Mouse (Mus musculus) lung, embryonic 16.5 days (tissue): ENCODE measurements around the gene Dennd4a. TPM values are rescaled to one million over a fixed set of nuclear protein-coding genes. Genes with fewer than 3 reads are reported as not detected.

ENCODE experiments used
- ATAC-seq: fragments of 200-750 bp; cut with Nextera tagmentation; 2 replicates; pipeline ENCODE4 v1.8.0; 2017; ENCODE audit warnings: low read depth, mild to moderate bottlenecking, moderate library complexity
- H3K27ac ChIP-seq: fragments of 300-500 bp; sonication (generic); 2 replicates; pipeline ENCODE4 v1.5.1; 2014; ENCODE audit warnings: mild to moderate bottlenecking, control low read depth, low read length
- H3K27me3 ChIP-seq: fragments of 300-500 bp; sonication (generic); 2 replicates; pipeline ENCODE4 v1.6.1; 2014; ENCODE audit warnings: low read depth, low read length, mixed read lengths; ENCODE audit not compliant: control insufficient read depth, insufficient read depth
- H3K36me3 ChIP-seq: fragments of 300-500 bp; sonication (generic); 2 replicates; pipeline ENCODE4 v1.6.1; 2014; ENCODE audit warnings: low read length; ENCODE audit not compliant: control insufficient read depth, insufficient read depth
- H3K4me1 ChIP-seq: fragments of 300-500 bp; sonication (generic); replicated peaks from 2 replicates; pipeline ENCODE4 v1.6.1; 2014; ENCODE audit warnings: low read length, mixed read lengths; ENCODE audit not compliant: control insufficient read depth, insufficient read depth
- H3K4me2 ChIP-seq: fragments of 300-500 bp; sonication (generic); 2 replicates; pipeline ENCODE4 v1.6.1; 2014; ENCODE audit warnings: low read depth, low read length, control low read depth
- H3K4me3 ChIP-seq: fragments of 300-500 bp; sonication (generic); 2 replicates; pipeline ENCODE4 v1.5.1; 2014; ENCODE audit warnings: mild to moderate bottlenecking, low read length, control low read depth
- H3K9ac ChIP-seq: fragments of 300-500 bp; sonication (generic); 2 replicates; pipeline ENCODE4 v1.6.1; 2014; ENCODE audit warnings: low read length, control low read depth
- H3K9me3 ChIP-seq: fragments of 300-500 bp; sonication (generic); 2 replicates; pipeline ENCODE4 v1.6.1; 2016; ENCODE audit warnings: low read length; ENCODE audit not compliant: control insufficient read depth
- WGBS: fragments of 180-500 bp; shearing (Covaris S2); extraction: QIAGEN DNeasy Blood & Tissue Kit; methylation state at CpG from one replicate; pipeline ENCODE4 v1.1.7; 2014; 5-methylcytosine and 5-hydroxymethylcytosine counted together
- polyA plus RNA-seq: library from polyadenylated mRNA; unstranded; fragments of >200 nt; fragmentation: Nextera tagmentation; extraction: Ambion mirVana; gene quantifications from 2 replicates; pipeline ENCODE4 v1.2.1, GENCODE M21; 2015

Gene Dennd4a
- polyA plus RNA-seq, 1 experiment from 2014 or later = 9.0 TPM

- WGBS = 79% methylated on average over 9 of the region's 9 CpGs
- 0 out of 2 replicates have a peak, but pooled peaks cover 2% of the 10 kb centered on the region for H3K4me1 ChIP-seq
- no peak for ATAC-seq
- H3K9ac ChIP-seq = no peak overlapping the region
- H3K9me3 ChIP-seq = no peaks in the 10 kb centered on the region
- no peaks in the 10 kb centered on the region for H3K36me3 ChIP-seq
- no peak overlapping the region for H3K27ac ChIP-seq
- H3K4me3 ChIP-seq = no peak overlapping the region
- no peaks in the 10 kb centered on the region; the same call in 1 of the 2 replicates for H3K27me3 ChIP-seq
- H3K4me2 ChIP-seq = no peak overlapping the region
Observed at GRCm38 (mm10) chr9:64947483-64948095, 136.4 kb downstream of the Dennd4a start.

GRCm38 (mm10) chr9:64951161-64951657, 140.1 kb downstream of the Dennd4a start, which contains the start of gene Slc24a1:
TSS of gene Slc24a1 (minus strand) at chr9:64951607.
- no peak within 1 kb of the TSS for H3K4me3 ChIP-seq
- H3K4me1 ChIP-seq = peaks cover 8% of the 10 kb centered on the region; the same call in 1 of the 2 replicates
- H3K27ac ChIP-seq = peak within 1 kb of the TSS; percentile 61; the same call in 1 of the 2 replicates
- no peaks in the 10 kb centered on the region for H3K36me3 ChIP-seq
- ATAC-seq = no peak
- H3K4me2 ChIP-seq = no peak within 1 kb of the TSS
- H3K9me3 ChIP-seq = no peaks in the 10 kb centered on the region
- no peaks in the 10 kb centered on the region; the same call in 1 of the 2 replicates for H3K27me3 ChIP-seq
- 34% methylated on average over 11 of the region's 11 CpGs for WGBS
- H3K9ac ChIP-seq = no peak within 1 kb of the TSS

GRCm38 (mm10) chr9:64952055-64952454, 140.9 kb downstream of the Dennd4a start:
- 17% methylated on average over 5 of the region's 5 CpGs for WGBS
- Histone ChIP-seq H3K27ac (no peak overlapping the region), H3K27me3 (no peaks in the 10 kb centered on the region; the same call in 1 of the 2 replicates), H3K4me1 (peaks cover 10% of the 10 kb centered on the region; the same call in 1 of the 2 replicates), H3K4me2 (no peak overlapping the region), H3K36me3 (no peaks in the 10 kb centered on the region), H3K9me3 (no peaks in the 10 kb centered on the region), H3K4me3 (no peak overlapping the region), H3K9ac (no peak overlapping the region)
- ATAC-seq = peak; percentile 51; the same call in 1 of the 2 replicates

GRCm38 (mm10) chr9:64953190-64953589, 142.1 kb downstream of the Dennd4a start:
- H3K4me1 ChIP-seq = peaks cover 10% of the 10 kb centered on the region; the same call in 1 of the 2 replicates
- WGBS = 40% methylated on average over 7 of the region's 7 CpGs
- H3K36me3 ChIP-seq = no peaks in the 10 kb centered on the region
- H3K27ac ChIP-seq = peak overlapping the region; percentile 61; the same call in 1 of the 2 replicates
- no peaks in the 10 kb centered on the region; the same call in 1 of the 2 replicates for H3K27me3 ChIP-seq
- no peak overlapping the region; the same call in 1 of the 2 replicates for H3K9ac ChIP-seq
- H3K4me2 ChIP-seq = peak overlapping the region; percentile 20; the same call in 1 of the 2 replicates
- H3K4me3 ChIP-seq = no peak overlapping the region
- H3K9me3 ChIP-seq = no peaks in the 10 kb centered on the region
- peak; percentile 77 for ATAC-seq

- 0 out of 2 replicates have a peak overlapping the region, but pooled peaks have one; percentile 1 for H3K27ac ChIP-seq
- WGBS = 17% methylated on average over 12 of the region's 12 CpGs
Observed at GRCm38 (mm10) chr9:64956337-64956736, 145.2 kb downstream of the Dennd4a start.

GRCm38 (mm10) chr9:64957276-64957675, 146.1 kb downstream of the Dennd4a start:
- H3K27ac ChIP-seq = no peak overlapping the region
- no peak overlapping the region for H3K4me2 ChIP-seq
- H3K4me3 ChIP-seq = no peak overlapping the region
- no peaks in the 10 kb centered on the region for H3K9me3 ChIP-seq
- WGBS = 81% methylated on average over 3 of the region's 3 CpGs
- H3K36me3 ChIP-seq = no peaks in the 10 kb centered on the region; the same call in 1 of the 2 replicates
- H3K9ac ChIP-seq = no peak overlapping the region
- no peak for ATAC-seq
- H3K27me3 ChIP-seq = no peaks in the 10 kb centered on the region
- peaks cover 19% of the 10 kb centered on the region for H3K4me1 ChIP-seq

More at GRCm38 (mm10) chr9:64956337-64956736, 145.2 kb downstream of the Dennd4a start:
- ATAC-seq = no peak
- Histone ChIP-seq H3K4me2 (0 out of 2 replicates have a peak overlapping the region, but pooled peaks have one; percentile 19), H3K27me3 (no peaks in the 10 kb centered on the region; the same call in 1 of the 2 replicates), H3K4me3 (peak overlapping the region; percentile 15), H3K36me3 (no peaks in the 10 kb centered on the region), H3K4me1 (peaks cover 14% of the 10 kb centered on the region), H3K9me3 (no peaks in the 10 kb centered on the region), H3K9ac (no peak overlapping the region)

GRCm38 (mm10) chr9:64960117-64960977, 149.2 kb downstream of the Dennd4a start, which contains the start of gene Ints14:
TSS of gene Ints14 (plus strand) at chr9:64960905.
- Histone ChIP-seq H3K4me3 (peak within 1 kb of the TSS; percentile 76), H3K27me3 (no peaks in the 10 kb centered on the region), H3K36me3 (peaks cover 13% of the 10 kb centered on the region), H3K4me1 (peaks cover 11% of the 10 kb centered on the region), H3K4me2 (peak within 1 kb of the TSS; percentile 71), H3K27ac (peak within 1 kb of the TSS; percentile 88), H3K9ac (peak within 1 kb of the TSS; percentile 91), H3K9me3 (no peaks in the 10 kb centered on the region)
- ATAC-seq = peak; percentile 99
- 4% methylated on average over 29 of the region's 29 CpGs for WGBS

GRCm38 (mm10) chr9:64960978-64961320, 149.8 kb downstream of the Dennd4a start:
- WGBS = under 1% methylated on average over 11 of the region's 17 CpGs
- Histone ChIP-seq H3K9ac (peak overlapping the region; percentile 91), H3K36me3 (peaks cover 16% of the 10 kb centered on the region), H3K4me2 (peak overlapping the region; percentile 71), H3K27me3 (no peaks in the 10 kb centered on the region), H3K27ac (peak overlapping the region; percentile 88), H3K9me3 (no peaks in the 10 kb centered on the region), H3K4me3 (peak overlapping the region; percentile 76), H3K4me1 (peaks cover 11% of the 10 kb centered on the region)
- ATAC-seq = peak; percentile 88
